33 mouse cellular contexts compared by ENCODE assay signal in the genomic region with DNA sequence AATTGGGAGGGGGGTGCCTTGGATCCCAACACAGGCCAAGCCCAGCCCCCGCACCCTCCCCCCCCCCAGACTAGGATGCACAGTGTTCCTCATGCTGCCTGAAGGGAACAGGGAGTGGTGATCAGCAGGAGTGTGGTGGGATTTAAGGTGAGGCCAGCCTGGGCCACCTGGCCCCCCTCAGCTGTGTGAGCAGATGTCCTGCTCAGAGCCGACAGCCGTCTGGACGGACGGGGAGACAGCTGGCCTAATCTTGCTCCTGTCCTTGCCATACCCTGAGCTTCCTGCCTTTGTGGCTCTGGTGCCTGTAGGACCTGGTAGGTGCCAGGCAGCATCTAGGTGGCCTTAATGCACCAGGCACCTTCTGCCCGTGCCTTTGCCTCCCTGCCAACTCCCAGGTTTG. TPM values are rescaled to one million over a fixed set of nuclear protein-coding genes. Genes with fewer than 3 reads are reported as not detected.
DNase-seq lines count a peak whose midpoint lies in the region; ATAC-seq and TF ChIP-seq lines count a peak whose summit lies in the region.
"Had no signal": no experiment of that assay in that cellular context is flagged by ENCODE, and none has a peak within 500 bp of the region (broad histone marks: within the 10 kb centered on the region; RNA-seq: fewer than 3 reads in every experiment).

No protein-coding gene starts in this region.

- H3K9ac ChIP-seq in limb, embryonic 13.5 days, result peak overlapping the region; percentile 26; the same call in 1 of the 2 replicates
- H3K9ac ChIP-seq: hindbrain, embryonic 12.5 days; liver, embryonic 12.5 days; liver, postnatal 0 days; neural tube, embryonic 12.5 days had no signal

- H3K36me3 ChIP-seq in C2C12 (ENCODE audit: control insufficient read depth, insufficient read depth), result no peaks in the 10 kb centered on the region
- no peaks in the 10 kb centered on the region for H3K36me3 ChIP-seq in embryonic facial prominence, embryonic 10.5 days (replicated peaks)
- H3K36me3 ChIP-seq in limb, embryonic 13.5 days, result no peaks in the 10 kb centered on the region
- H3K36me3 ChIP-seq: hindbrain, embryonic 12.5 days; liver, embryonic 12.5 days; neural tube, embryonic 12.5 days had no signal

- no peaks in the 10 kb centered on the region for H3K27me3 ChIP-seq in C2C12 (ENCODE audit: control insufficient read depth, insufficient read depth, insufficient read length)
- H3K27me3 ChIP-seq in embryonic facial prominence, embryonic 10.5 days (replicated peaks; ENCODE audit: low read depth, poor library complexity, severe bottlenecking), result peaks cover 83% of the 10 kb centered on the region
- peaks cover 66% of the 10 kb centered on the region for H3K27me3 ChIP-seq in limb, embryonic 13.5 days

- DNase-seq in gastrocnemius, postnatal 10 days, result peak; percentile 27
- no peak for DNase-seq in gastrocnemius, postnatal 4 days (ENCODE audit: low spot score in 2 of 2)
- no peak for DNase-seq in embryonic facial prominence, embryonic 10.5 days (ENCODE audit: low spot score)
- DNase-seq in layer of hippocampus, adult 11-12 months (ENCODE audit: low spot score), result no peak
- DNase-seq: adrenal gland, adult 2 months; adrenal gland, postnatal 36 days; cerebellum, adult 18-20 months; gastrocnemius, postnatal 36 days; heart, postnatal 14 days; kidney, adult 8-10 months; layer of hippocampus, adult 9-11 months; liver, postnatal 0 days; lung, postnatal 10 days; right cerebral cortex, adult 18-20 months; spleen, adult 18-20 months; thymus, adult 18-20 months; thymus, postnatal 25 days had no signal

- no peak for TF ChIP-seq CTCF in C2C12 (IDR thresholded peaks at IDR 0.05; ENCODE audit: control insufficient read depth, insufficient read depth, insufficient read length)

- H3K4me2 ChIP-seq in limb, embryonic 13.5 days (replicated peaks), result no peak overlapping the region; the same call in 1 of the 2 replicates
- H3K4me2 ChIP-seq: hindbrain, embryonic 12.5 days; liver, embryonic 12.5 days; neural tube, embryonic 12.5 days had no signal

- H3K27ac ChIP-seq in embryonic facial prominence, embryonic 10.5 days (replicated peaks), result peak overlapping the region; percentile 11
- no peak overlapping the region; the same call in 1 of the 2 replicates for H3K27ac ChIP-seq in limb, embryonic 13.5 days
- H3K27ac ChIP-seq: hindbrain, embryonic 12.5 days; kidney, postnatal 0 days; liver, embryonic 12.5 days; macrophage; neural tube, embryonic 12.5 days had no signal

- H3K79me2 ChIP-seq in C2C12 (ENCODE audit: control insufficient read depth, insufficient read depth), result no peaks in the 10 kb centered on the region

- no peaks in the 10 kb centered on the region for H3K9me3 ChIP-seq in embryonic facial prominence, embryonic 10.5 days
- no peaks in the 10 kb centered on the region for H3K9me3 ChIP-seq in limb, embryonic 13.5 days
- H3K9me3 ChIP-seq: hindbrain, embryonic 12.5 days; liver, embryonic 12.5 days; neural tube, embryonic 12.5 days had no signal

- H3K4me1 ChIP-seq in embryonic facial prominence, embryonic 10.5 days, result peaks cover 84% of the 10 kb centered on the region
- H3K4me1 ChIP-seq in limb, embryonic 13.5 days, result peaks cover 88% of the 10 kb centered on the region

- H3K4me3 ChIP-seq in C2C12 (ENCODE audit: insufficient read depth, poor library complexity, severe bottlenecking), result no peak overlapping the region
- H3K4me3 ChIP-seq in embryonic facial prominence, embryonic 10.5 days, result no peak overlapping the region
- no peak overlapping the region for H3K4me3 ChIP-seq in limb, embryonic 13.5 days
- H3K4me3 ChIP-seq: hindbrain, embryonic 12.5 days; liver, embryonic 12.5 days; neural tube, embryonic 12.5 days had no signal

- H3ac ChIP-seq in C2C12 (ENCODE audit: control insufficient read depth, insufficient read length, low read depth), result no peak overlapping the region

- no peaks in the 10 kb centered on the region for H3K79me3 ChIP-seq in C2C12 (ENCODE audit: low read depth)

- WGBS in embryonic facial prominence, embryonic 10.5 days, result 53% methylated on average over 6 of the region's 6 CpGs
- 51% methylated on average over 6 of the region's 6 CpGs for WGBS in limb, embryonic 13.5 days

- no peak for ATAC-seq in limb, embryonic 13.5 days (ENCODE audit: low FRiP score, low read depth)
- no peak for ATAC-seq in megakaryocyte-erythroid progenitor cell, adult 5-6 weeks (replicated peaks; ENCODE audit: low FRiP score, low TSS enrichment, poor library complexity, severe bottlenecking)
- ATAC-seq: activated CD4-positive, CD25-positive, alpha-beta regulatory T cell, adult 4 months; intestine, embryonic 16.5 days; liver, embryonic 12.5 days; liver, postnatal 0 days; midbrain, embryonic 16.5 days had no signal

TF ChIP-seq in C2C12, 6 proteins besides CTCF, POLR2A, EP300 and RAD21:
- TF ChIP-seq MYOD1 (IDR thresholded peaks at IDR 0.05; ENCODE audit: control insufficient read depth, insufficient read length, low read depth) (peak; percentile 17), CEBPB (IDR thresholded peaks at IDR 0.05; ENCODE audit: low read depth) (no peak), MAX (IDR thresholded peaks at IDR 0.05) (no peak)

RNA-seq across cellular contexts. Expression of a gene that starts 5.3 kb away (rescaled TPM):
- total RNA-seq in gastrocnemius, postnatal 10 days (2021), result 10 to 100 TPM; 11.1 to 11.8 TPM
- 10 to 100 TPM; 12.8 to 15.4 TPM for total RNA-seq in gastrocnemius, postnatal 4 days (2021)
- polyA plus RNA-seq in C2C12 (2012; fragmentation: generic; extraction: Trizol), result 1.8 TPM
- 2.3 and 2.6 TPM in 2 replicates for polyA plus RNA-seq in embryonic facial prominence, embryonic 10.5 days (2016; fragmentation: Nextera tagmentation; extraction: Ambion mirVana)
- polyA plus RNA-seq in limb, embryonic 13.5 days (2015; fragmentation: Nextera tagmentation; extraction: Ambion mirVana), result 8.1 and 8.9 TPM in 2 replicates
- not detected in 2 replicates for total RNA-seq in megakaryocyte-erythroid progenitor cell, adult 5-6 weeks (2014; fragmentation: Nextera tagmentation)
- not detected in 2 replicates for total RNA-seq in megakaryocyte-erythroid progenitor cell, adult 5-6 weeks (2017)
- polyA plus RNA-seq: activated CD4-positive, CD25-positive, alpha-beta regulatory T cell, adult 4 months had no signal

RNA-seq across cellular contexts. Expression of a gene that starts 21.5 kb away (rescaled TPM):
- not detected for total RNA-seq in gastrocnemius, postnatal 10 days (2021)
- not detected for total RNA-seq in gastrocnemius, postnatal 4 days (2021)
- polyA plus RNA-seq in C2C12 (2012; fragmentation: generic; extraction: Trizol), result not detected
- 0.77 and 1.7 TPM in 2 replicates for polyA plus RNA-seq in embryonic facial prominence, embryonic 10.5 days (2016; fragmentation: Nextera tagmentation; extraction: Ambion mirVana)
- 2.6 and 3.1 TPM in 2 replicates for polyA plus RNA-seq in limb, embryonic 13.5 days (2015; fragmentation: Nextera tagmentation; extraction: Ambion mirVana)
- total RNA-seq in megakaryocyte-erythroid progenitor cell, adult 5-6 weeks (2014; fragmentation: Nextera tagmentation), result not detected in 2 replicates
- not detected in 2 replicates for total RNA-seq in megakaryocyte-erythroid progenitor cell, adult 5-6 weeks (2017)
- total RNA-seq: adrenal gland, adult 2 months; adrenal gland, postnatal 36 days; gastrocnemius, postnatal 36 days; heart, adult 8-10 months; heart, postnatal 14 days; left cerebral cortex, postnatal 14 days had no signal
- polyA plus RNA-seq: adrenal gland, adult 2 months; cortical plate, adult 2 months; heart, embryonic 14.5 days; intestine, embryonic 16.5 days; kidney, postnatal 0 days; large intestine, adult 2 months; liver, embryonic 12.5 days; liver, postnatal 0 days; macrophage had no signal

Comparison
In these comparisons a context has a peak if more than half of its experiments do, and no peak if none do; other contexts are left out.
1. RNA of a gene that starts 5.3 kb away (total RNA-seq): 12.8 to 15.4 TPM in gastrocnemius, postnatal 4 days and 11.1 to 11.8 TPM in gastrocnemius, postnatal 10 days; not detected in megakaryocyte-erythroid progenitor cell, adult 5-6 weeks; every median in the first group is over 10 times any median in the second.